Mouse (Mus musculus) lung, adult 2 months (tissue): Measurements from ENCODE around the gene Rbm5.

Experiments
- CTCF ChIP-seq: fragments of 200-500 bp; IDR thresholded peaks from 2 replicates; pipeline ENCODE4 v1.5.1; 2011; ENCODE audit warnings: mild to moderate bottlenecking, low read length, control low read depth; ENCODE audit not compliant: insufficient read depth
- POLR2A ChIP-seq: fragments of 200-500 bp; IDR thresholded peaks from 2 replicates; pipeline ENCODE4 v1.6.1; 2011; ENCODE audit warnings: low read depth, mild to moderate bottlenecking, control low read depth, low read length, borderline replicate concordance; ENCODE audit errors: extremely low read depth

- TF ChIP-seq POLR2A (no peak), CTCF (no peak)
These were observed 53.8 kb downstream of the Rbm5 start for GRCm38 (mm10) chr9:107716951-107717350.
